In genomic region chr5:73193627-73194026, GRCm38 (mm10) we compare ENCODE assay signal across 9 mouse cellular contexts.
DNase-seq lines count a peak whose midpoint lies in the region; ATAC-seq and TF ChIP-seq lines count a peak whose summit lies in the region.
"Had no signal": no experiment of that assay in that cellular context is flagged by ENCODE, and none has a peak within 500 bp of the region (broad histone marks: within the 10 kb centered on the region; RNA-seq: fewer than 3 reads in every experiment).

No protein-coding gene starts in this region.

- H3K27ac ChIP-seq in kidney, embryonic 14.5 days (ENCODE audit: low read depth, low read length), result peak overlapping the region; percentile 78; the same call in 1 of the 2 replicates
- H3K27ac ChIP-seq in intestine, embryonic 16.5 days (ENCODE audit: low read length), result peak overlapping the region; percentile 61
- no peak overlapping the region for H3K27ac ChIP-seq in forebrain, embryonic 12.5 days
- H3K27ac ChIP-seq in layer of hippocampus, adult 2 months, result no peak overlapping the region
- H3K27ac ChIP-seq: neural tube, embryonic 12.5 days had no signal

- H3K36me3 ChIP-seq in kidney, embryonic 14.5 days (ENCODE audit: control insufficient read depth, insufficient read depth, low read length), result no peaks in the 10 kb centered on the region
- H3K36me3 ChIP-seq in intestine, embryonic 16.5 days (ENCODE audit: control insufficient read depth, insufficient read depth, low read length), result no peaks in the 10 kb centered on the region; the same call in 1 of the 2 replicates
- peaks cover 62% of the 10 kb centered on the region for H3K36me3 ChIP-seq in megakaryocyte, embryonic 14.5 days (replicated peaks; ENCODE audit: low read length)
- H3K36me3 ChIP-seq in forebrain, embryonic 12.5 days (replicated peaks), result peaks cover 7% of the 10 kb centered on the region

- H3K9ac ChIP-seq in kidney, embryonic 14.5 days (ENCODE audit: low read depth, low read length), result no peak overlapping the region
- no peak overlapping the region for H3K9ac ChIP-seq in intestine, embryonic 16.5 days (ENCODE audit: low read depth, low read length)
- H3K9ac ChIP-seq in forebrain, embryonic 12.5 days, result no peak overlapping the region
- H3K9ac ChIP-seq: neural tube, embryonic 12.5 days had no signal

- WGBS in kidney, embryonic 14.5 days, result 26% methylated on average over 10 of the region's 10 CpGs
- WGBS in intestine, embryonic 16.5 days, result 37% methylated on average over 10 of the region's 10 CpGs
- 81% methylated on average over 10 of the region's 10 CpGs for WGBS in forebrain, embryonic 12.5 days

- TF ChIP-seq CTCF in layer of hippocampus, adult 2 months (conservative IDR thresholded peaks at IDR 0.05), result no peak

- H3K4me1 ChIP-seq in kidney, embryonic 14.5 days (ENCODE audit: control insufficient read depth, insufficient read depth, low read length), result peaks cover 16% of the 10 kb centered on the region
- H3K4me1 ChIP-seq in intestine, embryonic 16.5 days (ENCODE audit: control insufficient read depth, insufficient read depth, low read length), result peaks cover 25% of the 10 kb centered on the region
- H3K4me1 ChIP-seq in megakaryocyte, embryonic 14.5 days, result peaks cover 76% of the 10 kb centered on the region
- H3K4me1 ChIP-seq in forebrain, embryonic 12.5 days, result 0 out of 2 replicates have a peak, but pooled peaks cover 3% of the 10 kb centered on the region

- H3K4me3 ChIP-seq in kidney, embryonic 14.5 days (ENCODE audit: low read length), result no peak overlapping the region
- H3K4me3 ChIP-seq in intestine, embryonic 16.5 days (ENCODE audit: low read length), result no peak overlapping the region
- H3K4me3 ChIP-seq in megakaryocyte, embryonic 14.5 days (replicated peaks), result peak overlapping the region; percentile 64
- H3K4me3 ChIP-seq in forebrain, embryonic 12.5 days (replicated peaks), result no peak overlapping the region
- H3K4me3 ChIP-seq in layer of hippocampus, adult 2 months, result no peak overlapping the region
- H3K4me3 ChIP-seq: neural tube, embryonic 12.5 days had no signal

- H3K27me3 ChIP-seq in kidney, embryonic 14.5 days (ENCODE audit: control insufficient read depth, insufficient read depth, low read length), result no peaks in the 10 kb centered on the region
- no peaks in the 10 kb centered on the region for H3K27me3 ChIP-seq in intestine, embryonic 16.5 days (replicated peaks; ENCODE audit: control insufficient read depth, insufficient read depth, low read length)
- no peaks in the 10 kb centered on the region for H3K27me3 ChIP-seq in megakaryocyte, embryonic 14.5 days (replicated peaks)
- H3K27me3 ChIP-seq in forebrain, embryonic 12.5 days, result no peaks in the 10 kb centered on the region
- H3K27me3 ChIP-seq: neural tube, embryonic 12.5 days had no signal

- no peaks in the 10 kb centered on the region for H3K9me3 ChIP-seq in kidney, embryonic 14.5 days (ENCODE audit: control insufficient read depth, low read length)
- H3K9me3 ChIP-seq in intestine, embryonic 16.5 days (ENCODE audit: control insufficient read depth, low read length), result peaks cover 1% of the 10 kb centered on the region
- no peaks in the 10 kb centered on the region; the same call in 1 of the 2 replicates for H3K9me3 ChIP-seq in megakaryocyte, embryonic 14.5 days
- H3K9me3 ChIP-seq in forebrain, embryonic 12.5 days, result no peaks in the 10 kb centered on the region
- H3K9me3 ChIP-seq: neural tube, embryonic 12.5 days had no signal

- no peak for DNase-seq in kidney, postnatal 25 days
- DNase-seq in T-cell, adult 2 months (ENCODE audit: low spot score), result peak; percentile 44
- DNase-seq in right cerebral cortex, postnatal 36 days (ENCODE audit: low spot score in 2 of 2), result no peak
- DNase-seq in layer of hippocampus, adult 2 months (ENCODE audit: low spot score in 2 of 2), result no peak

- ATAC-seq in kidney, embryonic 14.5 days (ENCODE audit: low FRiP score, low TSS enrichment), result peak; percentile 53; the same call in 1 of the 2 replicates
- peak; percentile 70 for ATAC-seq in intestine, embryonic 16.5 days
- no peak for ATAC-seq in forebrain, embryonic 12.5 days (ENCODE audit: low FRiP score)

- no peak overlapping the region for H3K4me2 ChIP-seq in kidney, embryonic 14.5 days (replicated peaks; ENCODE audit: low read depth, low read length)
- peak overlapping the region; percentile 34; the same call in 1 of the 2 replicates for H3K4me2 ChIP-seq in intestine, embryonic 16.5 days (ENCODE audit: low read depth, low read length)
- no peak overlapping the region for H3K4me2 ChIP-seq in forebrain, embryonic 12.5 days
- H3K4me2 ChIP-seq: neural tube, embryonic 12.5 days had no signal

Comparison
In these comparisons a context has a peak if more than half of its experiments do, and no peak if none do; other contexts are left out.
1. H3K27ac ChIP-seq: peak in kidney, embryonic 14.5 days (single experiment) and intestine, embryonic 16.5 days (single experiment); none in forebrain, embryonic 12.5 days (single experiment) and layer of hippocampus, adult 2 months (single experiment).